Comparison of ENCODE assay signal across 8 mouse cellular contexts in genomic region chr2:126151855-126152571, GRCm38 (mm10). TPM values are rescaled to one million over a fixed set of nuclear protein-coding genes. Genes with fewer than 3 reads are reported as not detected.
DNase-seq lines count a peak whose midpoint lies in the region; ATAC-seq lines count a peak whose summit lies in the region.

TSS of gene Fam227b (minus strand) at chr2:126152004.
TSS of gene Dtwd1 (plus strand) at chr2:126152141.

- H3K27ac ChIP-seq in hindbrain, embryonic 14.5 days = peak within 1 kb of the TSS; percentile 87

- DNase-seq in R1 (ENCODE audit: low read depth, low spot score) = peak; percentile 96
- peak; percentile 98 to 99 for DNase-seq in cerebellum, postnatal 25 days
- peak; percentile 95 to 97 for DNase-seq in frontal cortex, postnatal 25 days (ENCODE audit: low spot score in 2 of 2)
- peak; percentile 97 for DNase-seq in hindbrain, embryonic 14.5 days (ENCODE audit: low spot score)
- DNase-seq in layer of hippocampus, postnatal 36 days = peak; percentile 98
- peak; percentile 98 for DNase-seq in lung, postnatal 36 days
- peak; percentile 98 for DNase-seq in retina, postnatal 1 day
- peak; percentile 97 to 99 for DNase-seq in urinary bladder, adult 18-20 months (ENCODE audit: low spot score in 2 of 2)

- H3K27me3 ChIP-seq in hindbrain, embryonic 14.5 days (ENCODE audit: control insufficient read depth, insufficient read depth, low read length) = peaks cover 4% of the 10 kb centered on the region; the same call in 1 of the 2 replicates

- peak; percentile 100 for ATAC-seq in hindbrain, embryonic 14.5 days (ENCODE audit: low FRiP score)

- WGBS in hindbrain, embryonic 14.5 days = under 1% methylated on average over 57 of the region's 57 CpGs

- H3K4me2 ChIP-seq in hindbrain, embryonic 14.5 days (replicated peaks) = peak within 1 kb of the TSS; percentile 61

- H3K36me3 ChIP-seq in hindbrain, embryonic 14.5 days (replicated peaks; ENCODE audit: control insufficient read depth, insufficient read depth) = peaks cover 5% of the 10 kb centered on the region; the same call in 1 of the 2 replicates

- peak within 1 kb of the TSS; percentile 65 for H3K4me3 ChIP-seq in hindbrain, embryonic 14.5 days (replicated peaks; ENCODE audit: low read length)

- peak within 1 kb of the TSS; percentile 80 for H3K9ac ChIP-seq in hindbrain, embryonic 14.5 days

- H3K9me3 ChIP-seq in hindbrain, embryonic 14.5 days (ENCODE audit: control insufficient read depth, low read length) = no peaks in the 10 kb centered on the region

- H3K4me1 ChIP-seq in hindbrain, embryonic 14.5 days (replicated peaks; ENCODE audit: control insufficient read depth, insufficient read depth, low read length) = peaks cover 5% of the 10 kb centered on the region

RNA-seq across cellular contexts. Expression of gene Fam227b, which starts in this region (rescaled TPM):
- not detected in 2 replicates for polyA plus RNA-seq in hindbrain, embryonic 14.5 days (2014; fragmentation: Nextera tagmentation; extraction: Ambion mirVana)
- not detected for total RNA-seq in layer of hippocampus, postnatal 36 days (2021)

RNA-seq across cellular contexts. Expression of gene Dtwd1, which starts in this region (rescaled TPM):
- polyA plus RNA-seq in hindbrain, embryonic 14.5 days (2014; fragmentation: Nextera tagmentation; extraction: Ambion mirVana) = 18.2 and 19.5 TPM in 2 replicates
- total RNA-seq in layer of hippocampus, postnatal 36 days (2021) = 10 to 100 TPM; 15.5 to 16.8 TPM

Comparison
In these comparisons a context has a peak if more than half of its experiments do, and no peak if none do; other contexts are left out.
1. Peak in every context shown above with its lines: DNase-seq, ATAC-seq, H3K4me3 ChIP-seq and H3K27ac ChIP-seq.